Mouse (Mus musculus) cortical plate, adult 2 months (tissue): ENCODE results near the gene Fbxo27.

ENCODE experiments used
- CTCF ChIP-seq: fragments of 200-500 bp; IDR thresholded peaks from 2 replicates; pipeline ENCODE4 v1.5.1; 2011; ENCODE audit warnings: mild to moderate bottlenecking, control low read depth, low read length; ENCODE audit not compliant: insufficient read depth; ENCODE audit errors: extremely low read depth
- POLR2A ChIP-seq: fragments of 200-500 bp; IDR thresholded peaks from 2 replicates; pipeline ENCODE4 v1.6.1; 2011; ENCODE audit warnings: mild to moderate bottlenecking, low read length, control low read depth; ENCODE audit not compliant: insufficient read depth; ENCODE audit errors: extremely low read depth

GRCm38 (mm10) chr7:28671172-28671571 lies 21.5 kb upstream of the Fbxo27 start:
- TF ChIP-seq POLR2A (no peak), CTCF (no peak)
